Mouse (Mus musculus): ENCODE data around the gene D5Ertd579e.

GRCm38 (mm10) chr5:36552391-36552790 lies 143.4 kb downstream of the D5Ertd579e start:
- TF ChIP-seq CTCF (IDR thresholded peaks at IDR 0.05; ENCODE audit: control insufficient read depth, insufficient read depth, low read length) (no peak), POLR2A (IDR thresholded peaks at IDR 0.05; ENCODE audit: borderline replicate concordance, control insufficient read depth, low read depth, low read length) (no peak)

Measured in bone marrow, adult 2 months (tissue).